Mouse (Mus musculus) erythroblast, embryonic 14.5 days (primary cell): Measurements from ENCODE around the gene 4930518I15Rik.

Experiments used
- GATA1 ChIP-seq: IDR thresholded peaks from 2 replicates; pipeline ENCODE4 v1.6.1; 2012; ENCODE audit warnings: low read length, inconsistent platforms, mixed read lengths
- TAL1 ChIP-seq: IDR thresholded peaks from 3 replicates; pipeline ENCODE4 v1.6.1; 2012; ENCODE audit warnings: low read length, inconsistent platforms, mixed read lengths

DNA sequence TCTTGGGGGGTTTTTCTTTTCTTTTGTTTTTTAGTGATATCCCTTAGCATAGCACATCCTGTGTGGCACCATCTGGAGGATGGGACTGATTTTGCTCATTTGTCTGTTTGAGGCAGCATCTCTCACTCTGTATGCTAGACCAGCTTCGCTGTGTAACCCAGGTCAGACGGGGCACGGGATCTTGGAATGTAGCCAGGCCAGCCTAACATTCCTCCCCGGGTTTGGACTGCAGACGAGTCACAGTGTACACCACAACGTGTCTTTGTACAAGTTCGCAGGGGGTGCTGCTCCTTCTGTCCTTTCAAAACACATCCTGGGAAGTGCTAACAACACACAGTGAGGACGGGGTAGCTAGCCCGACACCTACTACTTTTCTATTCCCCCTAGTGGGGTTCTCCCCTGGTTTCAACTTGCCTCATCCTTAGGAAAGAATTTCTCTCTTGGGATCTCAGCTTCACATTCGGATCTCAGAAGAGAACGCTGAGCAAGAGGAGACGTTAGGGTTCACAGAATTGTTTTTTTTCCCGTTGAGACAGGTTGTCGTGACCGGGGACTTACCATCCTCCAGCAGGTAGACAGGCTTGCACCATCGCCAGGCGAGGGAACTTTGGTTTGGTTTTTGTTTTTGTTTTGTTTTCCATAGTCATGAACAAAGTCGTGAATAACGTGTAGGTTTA lies 4.4 kb upstream of the 4930518I15Rik start:
- TF ChIP-seq GATA1, result no peak
- TF ChIP-seq TAL1, result no peak
